Mouse (Mus musculus): ENCODE measurements at regions not wholly inside any gene's neighbourhood (a gene's known extent, or its start where the extent isn't known, plus 50 kb on each side); places are given as distances from the start of the nearest gene placed in this dataset.
"Not testable (repeated sequence)": the region's sequence is repeated elsewhere in the genome, so short reads cannot be mapped to it uniquely, and the experiment has no call there.

- not testable (repeated sequence) for H3K4me2 ChIP-seq (replicated peaks; ENCODE audit: low read depth, low read length); H3K4me3 ChIP-seq (ENCODE audit: low read length); H3K9ac ChIP-seq (replicated peaks; ENCODE audit: low read length); H3K4me1 ChIP-seq (ENCODE audit: insufficient read depth, low read length); H3K27ac ChIP-seq (ENCODE audit: low read length); H3K27me3 ChIP-seq (ENCODE audit: insufficient read depth, low read length); ATAC-seq (ENCODE audit: low FRiP score, low TSS enrichment); H3K36me3 ChIP-seq (ENCODE audit: insufficient read depth, low read length); H3K9me3 ChIP-seq (ENCODE audit: low read length)
- 77% methylated on average over 8 of the region's 8 CpGs for WGBS
Measured at GRCm38 (mm10) chr9:3280496-3280895, 54.4 kb upstream of the Alkbh8 start.

GRCm38 (mm10) chr9:3281906-3282305 lies 53.0 kb upstream of the Alkbh8 start:
- not testable (repeated sequence) for ATAC-seq (ENCODE audit: low FRiP score, low TSS enrichment); H3K4me2 ChIP-seq (replicated peaks; ENCODE audit: low read depth, low read length); H3K4me3 ChIP-seq (ENCODE audit: low read length); H3K9me3 ChIP-seq (ENCODE audit: low read length); H3K36me3 ChIP-seq (ENCODE audit: insufficient read depth, low read length); H3K4me1 ChIP-seq (ENCODE audit: insufficient read depth, low read length); H3K27me3 ChIP-seq (ENCODE audit: insufficient read depth, low read length); H3K9ac ChIP-seq (replicated peaks; ENCODE audit: low read length); H3K27ac ChIP-seq (ENCODE audit: low read length)
- WGBS: 87% methylated on average over 3 of the region's 3 CpGs

GRCm38 (mm10) chr9:3283381-3283780 lies 51.6 kb upstream of the Alkbh8 start:
- H3K9me3 ChIP-seq (ENCODE audit: low read length); H3K36me3 ChIP-seq (ENCODE audit: insufficient read depth, low read length); H3K27ac ChIP-seq (ENCODE audit: low read length); ATAC-seq (ENCODE audit: low FRiP score, low TSS enrichment); H3K4me1 ChIP-seq (ENCODE audit: insufficient read depth, low read length); H3K27me3 ChIP-seq (ENCODE audit: insufficient read depth, low read length); H3K4me2 ChIP-seq (replicated peaks; ENCODE audit: low read depth, low read length); H3K4me3 ChIP-seq (ENCODE audit: low read length); H3K9ac ChIP-seq (replicated peaks; ENCODE audit: low read length): not testable (repeated sequence)
- 90% methylated on average over 9 of the region's 9 CpGs for WGBS
